Mouse (Mus musculus): ENCODE data around the gene Dytn.

- no peak for TF ChIP-seq CTCF (IDR thresholded peaks at IDR 0.05; ENCODE audit: extremely low read depth, insufficient read length, insufficient replicate concordance, low read depth, low read length)
- TF ChIP-seq POLR2A (IDR thresholded peaks at IDR 0.05; ENCODE audit: low read depth, low read length), result no peak
These were observed 17.9 kb downstream of the Dytn start for GRCm38 (mm10) chr1:63668852-63669160.
